Mouse (Mus musculus): ENCODE data around the gene Pcsk4. TPM values are rescaled to one million over a fixed set of nuclear protein-coding genes. Genes with fewer than 3 reads are reported as not detected.

Gene Pcsk4
- total RNA-seq, 2 experiments from 2014 or later: 1.3 TPM

Small RNA genes lying within 50 kb of the gene (microRNA-seq; reads per million reads assigned to microRNA genes)
- 1.4 to 1.9 reads per million in 2 experiments for gene Mir6911

Other genes starting within 250 kb of the Pcsk4 start
- 10 to 100 TPM in 1 of 2 experiments, 1 to 10 TPM in 1; 9.0 to 10.1 TPM for gene Sbno2, start 223.9 kb downstream of the Pcsk4 start, total RNA-seq (2021)
- gene Stk11, start 213.7 kb downstream of the Pcsk4 start, total RNA-seq (2021): 100 to 1,000 TPM; 127 to 149 TPM
- 1,000 to 10,000 TPM; 1,096 to 1,108 TPM for gene Atp5d, start 190.9 kb downstream of the Pcsk4 start, total RNA-seq (2021)
- gene Cbarp, start 188.7 kb downstream of the Pcsk4 start, total RNA-seq (2021): 1 to 10 TPM; 2.7 to 3.1 TPM
- 100 to 1,000 TPM; 117 to 125 TPM for gene Midn, start 181.2 kb downstream of the Pcsk4 start, total RNA-seq (2021)
- 10 to 100 TPM; 46.3 to 54.9 TPM for gene Cirbp, start 163.5 kb downstream of the Pcsk4 start, total RNA-seq (2021)
- gene 1600002K03Rik, start 156.6 kb downstream of the Pcsk4 start, total RNA-seq (2021): 1 to 10 TPM; 4.2 to 5.7 TPM
- gene Efna2, start 150.0 kb downstream of the Pcsk4 start, total RNA-seq (2021): 1 to 10 TPM in 1 of 2 experiments, under 1 TPM in 1; 0.98 to 1.3 TPM
- 10 to 100 TPM; 11.4 to 14.2 TPM for gene Mum1, start 103.1 kb downstream of the Pcsk4 start, total RNA-seq (2021)
- 1,000 to 10,000 TPM; 1,019 to 1,055 TPM for gene Ndufs7, start 80.4 kb downstream of the Pcsk4 start, total RNA-seq (2021)
- 10 to 100 TPM in 1 of 2 experiments, 1 to 10 TPM in 1; 8.9 to 14.8 TPM for gene Gamt, start 68.5 kb downstream of the Pcsk4 start, total RNA-seq (2021)
- gene Dazap1, start 68.0 kb downstream of the Pcsk4 start, total RNA-seq (2021): 10 to 100 TPM; 46.9 to 58.8 TPM
- gene Rps15, start 37.0 kb downstream of the Pcsk4 start, total RNA-seq (2021): 100 to 1,000 TPM; 745 to 872 TPM
- 1 to 10 TPM; 2.6 to 2.8 TPM for gene Apc2, start 33.5 kb downstream of the Pcsk4 start, total RNA-seq (2021)
- 10 to 100 TPM; 15.8 to 16.6 TPM for gene 2310011J03Rik, start 9.0 kb downstream of the Pcsk4 start, total RNA-seq (2021)
- 1 to 10 TPM; 4.8 to 5.3 TPM for gene Reep6, start 455 bp upstream of the Pcsk4 start, total RNA-seq (2021)
- gene Adamtsl5, start 18.9 kb upstream of the Pcsk4 start, total RNA-seq (2021): 10 to 100 TPM; 75.6 to 80.1 TPM
- 1 to 10 TPM in 1 of 2 experiments, under 1 TPM in 1; 0.69 to 1.2 TPM for gene Plk5, start 27.0 kb upstream of the Pcsk4 start, total RNA-seq (2021)
- 1 to 10 TPM; 6.4 to 7.8 TPM for gene Mex3d, start 58.2 kb upstream of the Pcsk4 start, total RNA-seq (2021)
- gene Mbd3, start 70.1 kb upstream of the Pcsk4 start, total RNA-seq (2021): 10 to 100 TPM; 93.3 to 97.7 TPM
- gene Uqcr11, start 77.3 kb upstream of the Pcsk4 start, total RNA-seq (2021): 1,000 to 10,000 TPM; 1,809 to 1,881 TPM
- 10 to 100 TPM; 15.6 to 17.3 TPM for gene Tcf3, start 104.1 kb upstream of the Pcsk4 start, total RNA-seq (2021)
- gene Onecut3, start 165.3 kb upstream of the Pcsk4 start, total RNA-seq (2021): under 1 TPM in 1 of 2 experiments, not detected in 1; 0.05 TPM
- not detected for gene Atp8b3, start 209.6 kb upstream of the Pcsk4 start, total RNA-seq (2021)
- 10 to 100 TPM; 11.2 to 11.6 TPM for gene Rexo1, start 232.1 kb upstream of the Pcsk4 start, total RNA-seq (2021)
- 1 to 10 TPM; 5.2 to 5.5 TPM for gene Klf16, start 247.8 kb upstream of the Pcsk4 start, total RNA-seq (2021)

Data from heart, adult 18-20 months (tissue).